Mouse (Mus musculus) lung, postnatal 0 days (tissue): ENCODE results near the gene Mnat1.

ENCODE experiments used
- CTCF ChIP-seq: IDR thresholded peaks from 2 replicates; pipeline ENCODE4 v1.5.1; 2016; ENCODE audit warnings: antibody characterized with exemption, mild to moderate bottlenecking
- EP300 ChIP-seq: IDR thresholded peaks from 2 replicates; pipeline ENCODE4 v1.6.1; 2016; ENCODE audit warnings: antibody characterized with exemption, mild to moderate bottlenecking, control low read depth

- TF ChIP-seq CTCF = no peak
- TF ChIP-seq EP300 = no peak
Observed at GRCm38 (mm10) chr12:73090672-73091335, 32.7 kb upstream of the Mnat1 start.
